Mouse (Mus musculus) heart, embryonic 14.5 days (tissue): ENCODE measurements around the gene Ccdc124. TPM values are rescaled to one million over a fixed set of nuclear protein-coding genes. Genes with fewer than 3 reads are reported as not detected.

Source experiments
- ATAC-seq: fragments of 200-750 bp; cut with Nextera tagmentation; 2 replicates; pipeline ENCODE4 v1.8.0; 2017; ENCODE audit warnings: low read depth, moderate TSS enrichment; ENCODE audit not compliant: insufficient number of reproducible peaks, insufficient read depth, low FRiP score
- H3K27ac ChIP-seq, 2 experiments: fragments of 200-500 bp in 1 of 2; fragments of 300-500 bp in 1 of 2; sonication (generic) in 1 of 2; replicated peaks in 1 of 2; 2 replicates each; pipeline ENCODE4 v1.5.1; 2012 to 2014; ENCODE audit warnings: low read depth in 2 of 2, low read length in 2 of 2, control low read depth in 1 of 2, mild to moderate bottlenecking in 1 of 2, mixed read lengths in 1 of 2; ENCODE audit not compliant: control insufficient read depth in 1 of 2, insufficient read depth in 1 of 2
- H3K27me3 ChIP-seq: fragments of 300-500 bp; sonication (generic); 2 replicates; pipeline ENCODE4 v1.6.1; 2014; ENCODE audit warnings: mild to moderate bottlenecking, low read length, control low read depth; ENCODE audit not compliant: control insufficient read depth, insufficient read depth
- H3K36me3 ChIP-seq: fragments of 300-500 bp; sonication (generic); 2 replicates; pipeline ENCODE4 v1.6.1; 2014; ENCODE audit warnings: mild to moderate bottlenecking, control low read depth, low read length, mixed read lengths; ENCODE audit not compliant: control insufficient read depth, insufficient read depth
- H3K4me1 ChIP-seq, 2 experiments: fragments of 200-500 bp in 1 of 2; fragments of 300-500 bp in 1 of 2; sonication (generic) in 1 of 2; 2 replicates each; pipeline ENCODE4 v1.6.1; 2012 to 2014; ENCODE audit warnings: low read length in 2 of 2, control low read depth in 1 of 2, mixed read lengths in 1 of 2; ENCODE audit not compliant: control insufficient read depth in 2 of 2, insufficient read depth in 2 of 2
- H3K4me2 ChIP-seq: fragments of 300-500 bp; sonication (generic); 2 replicates; pipeline ENCODE4 v1.6.1; 2014; ENCODE audit warnings: mild to moderate bottlenecking, low read length
- H3K4me3 ChIP-seq, 2 experiments: fragments of 200-500 bp in 1 of 2; fragments of 300-500 bp in 1 of 2; sonication (generic) in 1 of 2; 2 replicates each; pipeline ENCODE4 v1.5.1; 2012 to 2014; ENCODE audit warnings: low read length in 2 of 2, mild to moderate bottlenecking in 2 of 2, control low read depth in 1 of 2, low read depth in 1 of 2, moderate library complexity in 1 of 2; ENCODE audit not compliant: control insufficient read depth in 1 of 2, insufficient read depth in 1 of 2
- H3K9ac ChIP-seq: fragments of 300-500 bp; sonication (generic); 2 replicates; pipeline ENCODE4 v1.6.1; 2014; ENCODE audit warnings: mild to moderate bottlenecking, low read length
- H3K9me3 ChIP-seq: fragments of 300-500 bp; sonication (generic); 2 replicates; pipeline ENCODE4 v1.6.1; 2016; ENCODE audit warnings: low read length, control low read depth; ENCODE audit not compliant: control insufficient read depth
- WGBS: fragments of 180-500 bp; shearing (Covaris S2); extraction: QIAGEN DNeasy Blood & Tissue Kit; methylation state at CpG from one replicate; pipeline ENCODE4 v1.1.7; 2014; 5-methylcytosine and 5-hydroxymethylcytosine counted together
- polyA plus RNA-seq: library from polyadenylated mRNA; unstranded; fragments of >200 nt; fragmentation: Nextera tagmentation; extraction: Ambion mirVana; gene quantifications from 2 replicates; pipeline ENCODE4 v1.2.1, GENCODE M21; 2014

Gene Ccdc124
- polyA plus RNA-seq, 1 experiment from 2014 or later, result 78.5 TPM

- 85% methylated on average over 12 of the region's 12 CpGs for WGBS
- peaks cover 11 to 15% of the 10 kb centered on the region in 2 experiments for H3K4me1 ChIP-seq
- H3K9ac ChIP-seq, result no peak overlapping the region
- H3K4me3 ChIP-seq, result no peak overlapping the region
- peaks cover 3% of the 10 kb centered on the region for H3K27me3 ChIP-seq
- no peaks in the 10 kb centered on the region for H3K9me3 ChIP-seq
- no peak overlapping the region for H3K27ac ChIP-seq
- no peak for ATAC-seq
- H3K4me2 ChIP-seq, result no peak overlapping the region
- H3K36me3 ChIP-seq, result peaks cover 13% of the 10 kb centered on the region; the same call in 1 of the 2 replicates
Measured at GRCm38 (mm10) chr8:70836666-70837065, 37.1 kb downstream of the Ccdc124 start.

GRCm38 (mm10) chr8:70834071-70834470, 39.7 kb downstream of the Ccdc124 start:
- peaks cover 8 to 10% of the 10 kb centered on the region in 2 experiments for H3K4me1 ChIP-seq
- H3K27ac ChIP-seq, result no peak overlapping the region
- H3K9me3 ChIP-seq, result no peaks in the 10 kb centered on the region
- peaks cover 13% of the 10 kb centered on the region; the same call in 1 of the 2 replicates for H3K36me3 ChIP-seq
- H3K27me3 ChIP-seq, result no peaks in the 10 kb centered on the region
- H3K4me2 ChIP-seq, result no peak overlapping the region
- no peak for ATAC-seq
- no peak overlapping the region for H3K9ac ChIP-seq
- H3K4me3 ChIP-seq, result no peak overlapping the region
- 97% methylated on average over 3 of the region's 3 CpGs for WGBS

- H3K36me3 ChIP-seq, result peaks cover 13% of the 10 kb centered on the region; the same call in 1 of the 2 replicates
- H3K9ac ChIP-seq, result 0 out of 2 replicates have a peak overlapping the region, but pooled peaks have one; percentile 17
- 31% methylated on average over 15 of the region's 15 CpGs for WGBS
- no peak for ATAC-seq
- H3K9me3 ChIP-seq, result no peaks in the 10 kb centered on the region
- H3K4me3 ChIP-seq, result no peak overlapping the region
- peaks cover 6 to 9% of the 10 kb centered on the region in 2 experiments for H3K4me1 ChIP-seq
- no peak overlapping the region for H3K27ac ChIP-seq
- H3K4me2 ChIP-seq, result no peak overlapping the region; the same call in 1 of the 2 replicates
- H3K27me3 ChIP-seq, result no peaks in the 10 kb centered on the region
Measured at GRCm38 (mm10) chr8:70833520-70833919, 40.2 kb downstream of the Ccdc124 start.

GRCm38 (mm10) chr8:70833018-70833482, 40.7 kb downstream of the Ccdc124 start:
- WGBS, result 53% methylated on average over 9 of the region's 9 CpGs
- H3K27me3 ChIP-seq, result no peaks in the 10 kb centered on the region
- H3K27ac ChIP-seq, result no peak overlapping the region
- ATAC-seq, result no peak
- H3K9me3 ChIP-seq, result no peaks in the 10 kb centered on the region
- H3K4me1 ChIP-seq, result peaks cover 5 to 7% of the 10 kb centered on the region in 2 experiments; a peak in 2 of 4 replicates
- H3K4me2 ChIP-seq, result no peak overlapping the region; the same call in 1 of the 2 replicates
- H3K9ac ChIP-seq, result no peak overlapping the region
- no peak overlapping the region for H3K4me3 ChIP-seq
- peaks cover 13% of the 10 kb centered on the region; the same call in 1 of the 2 replicates for H3K36me3 ChIP-seq

GRCm38 (mm10) chr8:70832371-70832770, 41.4 kb downstream of the Ccdc124 start:
- no peak overlapping the region for H3K4me2 ChIP-seq
- no peak overlapping the region for H3K9ac ChIP-seq
- H3K4me1 ChIP-seq, result peaks cover 5 to 7% of the 10 kb centered on the region in 2 experiments; a peak in 2 of 4 replicates
- ATAC-seq, result no peak
- H3K27ac ChIP-seq, result no peak overlapping the region
- no peaks in the 10 kb centered on the region for H3K27me3 ChIP-seq
- H3K9me3 ChIP-seq, result no peaks in the 10 kb centered on the region
- H3K36me3 ChIP-seq, result peaks cover 13% of the 10 kb centered on the region; the same call in 1 of the 2 replicates
- no peak overlapping the region for H3K4me3 ChIP-seq
- WGBS, result 70% methylated on average over 11 of the region's 11 CpGs

- H3K36me3 ChIP-seq, result peaks cover 13% of the 10 kb centered on the region; the same call in 1 of the 2 replicates
- peaks cover 5 to 7% of the 10 kb centered on the region in 2 experiments; a peak in 2 of 4 replicates for H3K4me1 ChIP-seq
- no peak overlapping the region for H3K4me2 ChIP-seq
- WGBS, result 79% methylated on average over 8 of the region's 8 CpGs
- H3K27me3 ChIP-seq, result no peaks in the 10 kb centered on the region
- ATAC-seq, result no peak
- H3K9me3 ChIP-seq, result no peaks in the 10 kb centered on the region
- H3K9ac ChIP-seq, result no peak overlapping the region
- no peak overlapping the region for H3K27ac ChIP-seq
- no peak overlapping the region for H3K4me3 ChIP-seq
Measured at GRCm38 (mm10) chr8:70831517-70831916, 42.2 kb downstream of the Ccdc124 start.

GRCm38 (mm10) chr8:70827796-70828195, 45.9 kb downstream of the Ccdc124 start:
- ATAC-seq, result no peak
- H3K27ac ChIP-seq, result no peak overlapping the region
- H3K4me1 ChIP-seq, result peaks cover 0 to under 1% of the 10 kb centered on the region in 2 experiments; a peak in 1 of 4 replicates
- H3K9me3 ChIP-seq, result no peaks in the 10 kb centered on the region
- no peak overlapping the region for H3K4me3 ChIP-seq
- no peak overlapping the region for H3K9ac ChIP-seq
- H3K4me2 ChIP-seq, result no peak overlapping the region
- H3K36me3 ChIP-seq, result no peaks in the 10 kb centered on the region
- H3K27me3 ChIP-seq, result peaks cover 2% of the 10 kb centered on the region; the same call in 1 of the 2 replicates
- WGBS, result 82% methylated on average over 1 of the region's 1 CpGs

- Histone ChIP-seq H3K4me2 (no peak overlapping the region), H3K27ac (no peak overlapping the region), H3K9ac (no peak overlapping the region), H3K4me3 (no peak overlapping the region), H3K9me3 (no peaks in the 10 kb centered on the region), H3K4me1 (no peaks in the 10 kb centered on the region), H3K36me3 (no peaks in the 10 kb centered on the region), H3K27me3 (peaks cover 4% of the 10 kb centered on the region; the same call in 1 of the 2 replicates)
- 96% methylated on average over 2 of the region's 2 CpGs for WGBS
- no peak for ATAC-seq
Measured at GRCm38 (mm10) chr8:70827010-70827409, 46.7 kb downstream of the Ccdc124 start.
